Mouse (Mus musculus): Measurements from ENCODE around the gene Ssbp4. TPM values are rescaled to one million over a fixed set of nuclear protein-coding genes. Genes with fewer than 3 reads are reported as not detected.

The Ssbp4 gene
- polyA plus RNA-seq, 1 experiment from 2014 or later, result 125 TPM

DNA sequence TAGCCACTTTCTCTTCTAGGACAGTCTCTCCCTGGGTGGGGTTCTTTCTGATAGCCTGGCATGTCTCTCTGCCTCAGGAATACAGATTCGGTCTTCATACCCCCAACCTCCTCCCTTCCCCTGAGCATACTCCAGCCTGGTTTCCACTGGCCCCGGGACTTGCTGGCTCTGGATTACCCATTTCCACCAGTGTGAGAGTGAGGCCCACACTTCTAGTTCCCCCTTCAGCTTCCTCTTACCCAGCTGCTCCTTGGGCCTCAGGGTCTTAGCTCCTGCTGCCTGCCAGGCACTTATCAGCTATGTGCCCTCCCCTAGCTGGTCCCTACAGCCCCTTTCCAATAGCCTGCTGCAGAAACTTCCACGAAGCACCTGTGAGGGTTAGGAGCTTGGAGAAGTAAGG lies 7.2 kb upstream of the Ssbp4 start, which contains the start of gene Lrrc25:
Gene Lrrc25, plus strand, starts transcription at position 262 of the 400 bp plus-strand sequence.
- H3K27ac ChIP-seq (ENCODE audit: low read depth, low read length), result no peak within 1 kb of the TSS

DNA sequence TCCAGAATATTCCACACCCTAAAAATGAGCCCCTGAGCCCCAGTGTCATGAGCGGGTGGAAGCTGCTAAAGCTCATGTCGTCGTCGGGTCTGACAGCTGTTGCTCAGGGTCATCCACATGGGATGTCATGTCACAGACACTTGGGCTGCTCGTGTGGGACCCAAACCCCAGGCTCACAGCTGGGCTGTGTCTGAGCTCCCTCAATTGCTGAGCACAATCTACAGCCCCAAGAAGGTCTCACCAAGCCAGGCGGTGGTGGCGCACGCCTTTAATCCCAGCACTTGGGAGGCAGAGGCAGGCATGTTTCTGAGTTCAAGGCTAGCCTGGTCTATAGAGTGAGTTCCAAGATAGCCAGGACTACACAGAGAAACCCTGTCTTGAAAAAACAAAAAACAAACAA lies 6.6 kb upstream of the Ssbp4 start:
- H3K36me3 ChIP-seq (ENCODE audit: control insufficient read depth, insufficient read depth, low read length), result no peaks in the 10 kb centered on the region
- no peak overlapping the region for H3K9ac ChIP-seq (ENCODE audit: low read length)
- WGBS, result 88% methylated on average over 8 of the region's 8 CpGs
- no peak overlapping the region for H3K4me2 ChIP-seq (ENCODE audit: low read depth)
- H3K4me3 ChIP-seq (ENCODE audit: low read depth, low read length), result no peak overlapping the region
- H3K9me3 ChIP-seq (ENCODE audit: control insufficient read depth, low read length), result no peaks in the 10 kb centered on the region
- H3K4me1 ChIP-seq (ENCODE audit: control insufficient read depth, insufficient read depth, low read length), result 0 out of 2 replicates have a peak, but pooled peaks cover 8% of the 10 kb centered on the region
- DNase-seq (ENCODE audit: low spot score), result no peak
- ATAC-seq (ENCODE audit: insufficient read depth, low FRiP score, low TSS enrichment), result no peak
- H3K27ac ChIP-seq (ENCODE audit: low read depth, low read length), result no peak overlapping the region
- H3K27me3 ChIP-seq (ENCODE audit: control insufficient read depth, insufficient read depth, low read length), result no peaks in the 10 kb centered on the region

More for the DNA sequence above, 7.2 kb upstream of the Ssbp4 start, which contains the start of gene Lrrc25:
- no peak within 1 kb of the TSS for H3K4me2 ChIP-seq (ENCODE audit: low read depth)
- H3K9ac ChIP-seq (ENCODE audit: low read length), result no peak within 1 kb of the TSS
- ATAC-seq (ENCODE audit: insufficient read depth, low FRiP score, low TSS enrichment), result no peak
- 80% methylated on average over 3 of the region's 3 CpGs for WGBS
- H3K4me3 ChIP-seq (ENCODE audit: low read depth, low read length), result no peak within 1 kb of the TSS
- no peaks in the 10 kb centered on the region for H3K27me3 ChIP-seq (ENCODE audit: control insufficient read depth, insufficient read depth, low read length)
- 0 out of 2 replicates have a peak, but pooled peaks cover 4% of the 10 kb centered on the region for H3K4me1 ChIP-seq (ENCODE audit: control insufficient read depth, insufficient read depth, low read length)
- H3K9me3 ChIP-seq (ENCODE audit: control insufficient read depth, low read length), result no peaks in the 10 kb centered on the region
- DNase-seq (ENCODE audit: low spot score), result no peak
- H3K36me3 ChIP-seq (ENCODE audit: control insufficient read depth, insufficient read depth, low read length), result no peaks in the 10 kb centered on the region

DNA sequence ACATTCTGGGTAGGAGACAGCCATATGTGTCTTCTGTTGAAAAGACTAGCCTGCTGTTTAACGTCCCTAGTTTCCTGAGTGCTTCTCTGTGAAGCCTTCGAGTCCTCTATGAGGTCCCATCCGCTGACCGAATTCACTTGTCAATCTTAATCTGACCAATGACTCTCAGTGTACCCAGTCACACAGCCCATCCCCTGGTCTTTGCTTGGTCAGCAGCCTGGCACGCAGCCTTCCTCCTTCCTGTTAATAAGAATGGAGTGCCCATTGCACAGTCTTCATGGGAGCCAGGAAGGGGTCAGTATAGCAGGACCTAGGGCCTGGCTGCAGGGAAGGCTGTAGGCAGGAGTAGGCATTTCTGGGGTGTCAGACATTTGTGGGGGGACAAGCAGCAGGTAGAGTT lies 5.8 kb upstream of the Ssbp4 start:
- no peak overlapping the region for H3K27ac ChIP-seq (ENCODE audit: low read depth, low read length)
- 76% methylated on average over 5 of the region's 5 CpGs for WGBS

DNA sequence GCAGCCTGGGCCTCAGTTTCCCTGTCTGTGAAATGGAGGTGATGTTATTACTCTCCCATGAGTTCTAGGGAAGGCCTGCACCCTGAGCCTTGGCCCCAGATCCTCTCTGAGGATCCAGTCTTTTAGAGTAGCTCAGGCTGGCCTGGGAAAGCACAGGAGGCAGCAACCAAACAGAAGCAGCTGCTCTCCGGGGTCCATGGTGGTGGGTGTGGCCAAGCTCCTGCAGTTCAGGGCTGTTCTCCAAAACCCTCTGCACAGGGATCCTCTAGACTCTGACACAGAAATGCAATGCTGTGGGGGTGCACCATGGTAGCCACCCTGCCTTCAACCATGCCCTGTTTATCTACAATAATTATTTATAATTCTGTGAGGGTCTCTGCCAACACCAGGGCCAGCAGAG lies 5.1 kb upstream of the Ssbp4 start:
- Histone ChIP-seq H3K4me2 (ENCODE audit: low read depth) (no peak overlapping the region), H3K9me3 (ENCODE audit: control insufficient read depth, low read length) (no peaks in the 10 kb centered on the region), H3K36me3 (ENCODE audit: control insufficient read depth, insufficient read depth, low read length) (no peaks in the 10 kb centered on the region), H3K27me3 (ENCODE audit: control insufficient read depth, insufficient read depth, low read length) (no peaks in the 10 kb centered on the region), H3K9ac (ENCODE audit: low read length) (no peak overlapping the region), H3K27ac (ENCODE audit: low read depth, low read length) (no peak overlapping the region), H3K4me3 (ENCODE audit: low read depth, low read length) (no peak overlapping the region), H3K4me1 (ENCODE audit: control insufficient read depth, insufficient read depth, low read length) (peaks cover 14% of the 10 kb centered on the region)
- no peak for ATAC-seq (ENCODE audit: insufficient read depth, low FRiP score, low TSS enrichment)
- DNase-seq (ENCODE audit: low spot score), result no peak
- 6% methylated on average over 1 of the region's 1 CpGs for WGBS

More for the DNA sequence above, 5.8 kb upstream of the Ssbp4 start:
- Histone ChIP-seq H3K27me3 (ENCODE audit: control insufficient read depth, insufficient read depth, low read length) (no peaks in the 10 kb centered on the region), H3K4me1 (ENCODE audit: control insufficient read depth, insufficient read depth, low read length) (0 out of 2 replicates have a peak, but pooled peaks cover 8% of the 10 kb centered on the region), H3K36me3 (ENCODE audit: control insufficient read depth, insufficient read depth, low read length) (no peaks in the 10 kb centered on the region), H3K9me3 (ENCODE audit: control insufficient read depth, low read length) (no peaks in the 10 kb centered on the region), H3K4me2 (ENCODE audit: low read depth) (no peak overlapping the region), H3K4me3 (ENCODE audit: low read depth, low read length) (no peak overlapping the region), H3K9ac (ENCODE audit: low read length) (peak overlapping the region; percentile 8; the same call in 1 of the 2 replicates)
- no peak for DNase-seq (ENCODE audit: low spot score)
- ATAC-seq (ENCODE audit: insufficient read depth, low FRiP score, low TSS enrichment), result no peak

DNA sequence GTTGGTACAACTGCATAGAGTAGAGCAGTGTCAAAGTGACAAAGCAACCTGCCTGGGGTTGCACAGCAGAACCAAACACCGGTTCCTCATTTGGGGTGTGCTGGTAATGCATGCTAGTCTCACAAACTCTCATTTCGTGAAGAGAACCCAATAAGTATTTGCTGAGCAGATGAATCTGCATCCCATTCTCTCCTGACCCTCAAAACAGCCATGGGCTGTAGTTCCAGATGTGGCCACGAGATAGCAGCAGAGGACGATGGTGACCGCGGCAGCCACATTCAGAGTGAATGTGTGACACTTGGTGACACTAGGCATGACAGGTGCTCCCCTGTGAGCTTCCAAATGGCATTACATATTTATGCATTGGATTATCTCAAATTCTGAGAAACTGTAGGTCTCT lies 3.2 kb upstream of the Ssbp4 start:
- DNase-seq (ENCODE audit: low spot score) (peak; percentile 90), ATAC-seq (ENCODE audit: insufficient read depth, low FRiP score, low TSS enrichment) (no peak)
- H3K36me3 ChIP-seq (ENCODE audit: control insufficient read depth, insufficient read depth, low read length), result no peaks in the 10 kb centered on the region
- H3K9me3 ChIP-seq (ENCODE audit: control insufficient read depth, low read length), result no peaks in the 10 kb centered on the region
- H3K27ac ChIP-seq (ENCODE audit: low read depth, low read length), result no peak overlapping the region
- WGBS, result under 1% methylated on average over 6 of the region's 6 CpGs
- peaks cover 27% of the 10 kb centered on the region for H3K4me1 ChIP-seq (ENCODE audit: control insufficient read depth, insufficient read depth, low read length)
- peak overlapping the region; percentile 61 for H3K9ac ChIP-seq (ENCODE audit: low read length)
- peak overlapping the region; percentile 43 for H3K4me3 ChIP-seq (ENCODE audit: low read depth, low read length)
- peak overlapping the region; percentile 95 for H3K4me2 ChIP-seq (ENCODE audit: low read depth)
- no peaks in the 10 kb centered on the region for H3K27me3 ChIP-seq (ENCODE audit: control insufficient read depth, insufficient read depth, low read length)

DNA sequence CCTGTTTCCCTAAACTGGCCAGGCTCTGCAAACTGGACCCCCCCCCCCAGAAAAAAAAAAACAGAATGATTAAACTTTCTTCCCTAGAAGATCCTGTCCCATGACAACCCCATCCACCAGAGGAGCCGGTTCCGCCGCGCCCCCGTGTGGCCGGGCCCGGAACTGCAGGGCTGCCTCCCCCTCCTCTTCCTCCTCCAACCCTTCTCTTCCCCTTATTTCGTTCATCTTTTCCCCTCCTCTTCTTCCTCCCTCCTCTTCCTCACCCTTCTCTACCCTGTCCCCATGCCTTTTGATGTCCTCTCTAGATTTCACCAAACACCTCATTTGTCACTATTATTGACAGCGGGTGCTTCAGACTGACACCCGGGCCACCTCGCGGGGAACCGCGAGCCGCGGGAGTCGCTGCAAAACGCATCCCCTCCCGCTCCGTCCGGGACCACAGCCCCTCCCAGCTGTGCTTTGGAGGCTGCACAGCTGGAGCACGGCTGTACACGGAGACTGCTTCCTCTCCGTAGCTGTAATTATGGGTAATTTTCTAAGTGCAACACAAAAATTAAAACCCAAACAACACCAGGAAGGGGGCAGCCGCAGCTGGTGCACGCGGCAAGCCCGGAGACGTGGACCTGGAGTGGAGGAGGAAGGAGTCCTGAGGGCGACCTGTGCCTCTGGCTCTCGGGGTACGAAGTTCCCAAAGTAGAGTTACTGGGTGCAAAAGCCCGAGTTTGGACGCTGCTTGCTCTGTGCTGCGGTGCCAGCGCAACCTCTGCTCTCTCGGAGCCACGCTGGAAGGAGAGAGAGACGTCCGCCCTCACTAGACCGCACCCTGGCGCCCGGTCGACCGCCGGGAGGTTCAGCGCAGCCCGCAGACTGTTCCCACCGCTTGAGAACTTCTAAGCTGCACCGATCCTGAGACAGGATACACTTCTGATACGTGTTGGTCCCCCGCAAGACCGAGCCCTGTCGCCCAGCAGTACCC lies 2.4 kb upstream of the Ssbp4 start:
- H3K9ac ChIP-seq (ENCODE audit: low read length), result peak overlapping the region; percentile 61
- peak overlapping the region; percentile 96; the same call in 1 of the 2 replicates for H3K27ac ChIP-seq (ENCODE audit: low read depth, low read length)
- H3K4me2 ChIP-seq (ENCODE audit: low read depth), result peak overlapping the region; percentile 95
- H3K4me1 ChIP-seq (ENCODE audit: control insufficient read depth, insufficient read depth, low read length), result peaks cover 28% of the 10 kb centered on the region
- H3K27me3 ChIP-seq (ENCODE audit: control insufficient read depth, insufficient read depth, low read length), result no peaks in the 10 kb centered on the region
- H3K4me3 ChIP-seq (ENCODE audit: low read depth, low read length), result peak overlapping the region; percentile 43
- H3K36me3 ChIP-seq (ENCODE audit: control insufficient read depth, insufficient read depth, low read length), result no peaks in the 10 kb centered on the region
- ATAC-seq (ENCODE audit: insufficient read depth, low FRiP score, low TSS enrichment) (0 out of 2 replicates have a peak, but pooled peaks have one; percentile 8), DNase-seq (ENCODE audit: low spot score) (peak; percentile 86)
- H3K9me3 ChIP-seq (ENCODE audit: control insufficient read depth, low read length), result no peaks in the 10 kb centered on the region
- WGBS, result under 1% methylated on average over 54 of the region's 54 CpGs

DNA sequence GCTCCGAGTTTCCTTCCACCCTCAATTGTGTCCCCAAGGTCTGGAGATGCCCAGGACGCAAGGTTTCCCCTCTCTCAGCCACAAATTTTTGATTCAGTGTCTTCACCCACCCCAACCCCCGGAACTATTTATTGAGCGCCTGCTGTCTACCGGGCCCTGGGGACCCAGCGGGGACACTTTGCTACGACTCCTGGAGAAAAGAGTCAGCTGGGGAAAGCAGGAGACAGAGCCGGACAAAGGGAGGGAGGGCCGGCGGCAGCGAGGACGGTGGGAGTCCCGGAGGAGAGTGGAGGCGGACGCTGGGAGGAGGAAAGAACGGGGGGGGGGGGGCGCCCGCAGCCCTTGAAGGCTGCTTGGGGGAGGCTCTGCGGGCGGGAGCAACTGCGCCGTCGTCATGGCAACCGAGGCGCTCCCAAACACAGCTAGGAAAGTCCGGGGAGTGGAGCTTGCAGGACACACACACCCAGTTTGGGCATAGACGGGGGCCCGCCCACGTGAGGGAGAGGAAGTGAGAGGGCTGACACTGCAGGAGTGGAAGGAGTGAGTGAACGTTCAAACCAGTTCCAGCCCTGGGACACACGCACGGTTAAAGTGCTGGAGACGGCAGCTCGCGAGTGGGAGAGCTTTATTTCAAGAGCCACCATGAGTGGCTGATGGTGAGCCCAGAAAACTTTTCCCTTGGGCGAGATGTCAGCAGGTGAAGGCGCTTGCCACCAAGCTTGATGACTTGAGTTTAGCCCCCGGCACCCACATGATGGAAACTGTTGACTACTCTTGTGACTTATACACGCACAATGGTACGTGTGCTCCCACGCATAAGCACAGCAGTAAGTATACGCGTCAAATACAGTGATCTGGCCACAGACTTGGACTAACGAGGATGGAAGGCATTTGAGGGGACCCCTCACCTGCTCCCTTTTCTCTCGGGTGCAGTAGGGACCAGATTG lies 1.4 kb upstream of the Ssbp4 start:
- H3K9me3 ChIP-seq (ENCODE audit: control insufficient read depth, low read length), result no peaks in the 10 kb centered on the region
- 2% methylated on average over 44 of the region's 45 CpGs for WGBS
- peak overlapping the region; percentile 75 for H3K4me3 ChIP-seq (ENCODE audit: low read depth, low read length)
- H3K27ac ChIP-seq (ENCODE audit: low read depth, low read length), result peak overlapping the region; percentile 96
- DNase-seq (ENCODE audit: low spot score) (peak; percentile 89), ATAC-seq (ENCODE audit: insufficient read depth, low FRiP score, low TSS enrichment) (peak; percentile 43)
- H3K36me3 ChIP-seq (ENCODE audit: control insufficient read depth, insufficient read depth, low read length), result no peaks in the 10 kb centered on the region
- H3K4me2 ChIP-seq (ENCODE audit: low read depth), result peak overlapping the region; percentile 95
- no peaks in the 10 kb centered on the region for H3K27me3 ChIP-seq (ENCODE audit: control insufficient read depth, insufficient read depth, low read length)
- H3K4me1 ChIP-seq (ENCODE audit: control insufficient read depth, insufficient read depth, low read length), result peaks cover 28% of the 10 kb centered on the region
- peak overlapping the region; percentile 69 for H3K9ac ChIP-seq (ENCODE audit: low read length)

DNA sequence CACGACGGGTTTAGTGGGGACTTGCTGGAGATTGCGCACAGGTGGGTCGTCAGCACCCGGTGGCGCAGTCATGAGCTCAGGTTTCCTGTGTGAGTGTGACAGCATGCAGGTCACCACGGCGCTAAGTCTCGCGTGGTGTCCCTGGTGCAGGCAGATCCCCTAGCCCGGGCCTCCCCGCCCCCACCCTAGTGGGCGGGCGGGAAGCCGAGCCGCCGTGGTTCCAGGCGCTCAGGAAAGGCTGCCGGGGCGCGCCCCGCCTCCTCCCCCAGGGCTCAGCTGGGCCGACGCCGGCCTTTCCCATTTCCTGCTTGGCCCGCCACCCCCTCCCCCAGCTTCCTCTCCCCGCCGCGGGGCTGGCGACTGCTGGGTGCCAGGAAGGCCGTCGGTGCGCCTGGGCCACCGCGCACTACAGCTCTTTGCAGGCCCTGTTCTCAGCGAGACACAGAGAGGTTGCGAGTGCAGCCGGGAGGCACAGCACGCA lies 736 bp upstream of the Ssbp4 start:
- Histone ChIP-seq H3K4me3 (ENCODE audit: low read depth, low read length) (peak overlapping the region; percentile 75), H3K27me3 (ENCODE audit: control insufficient read depth, insufficient read depth, low read length) (no peaks in the 10 kb centered on the region), H3K9me3 (ENCODE audit: control insufficient read depth, low read length) (no peaks in the 10 kb centered on the region), H3K4me1 (ENCODE audit: control insufficient read depth, insufficient read depth, low read length) (peaks cover 31% of the 10 kb centered on the region), H3K27ac (ENCODE audit: low read depth, low read length) (peak overlapping the region; percentile 96), H3K9ac (ENCODE audit: low read length) (peak overlapping the region; percentile 69), H3K4me2 (ENCODE audit: low read depth) (peak overlapping the region; percentile 95), H3K36me3 (ENCODE audit: control insufficient read depth, insufficient read depth, low read length) (no peaks in the 10 kb centered on the region)
- WGBS, result 1% methylated on average over 38 of the region's 39 CpGs
- DNase-seq (ENCODE audit: low spot score) (peak; percentile 89), ATAC-seq (ENCODE audit: insufficient read depth, low FRiP score, low TSS enrichment) (peak; percentile 54)
